Mouse (Mus musculus) limb, embryonic 11.5 days (tissue): Measurements from ENCODE around the gene Afmid. TPM values are rescaled to one million over a fixed set of nuclear protein-coding genes. Genes with fewer than 3 reads are reported as not detected.
A peak's percentile ranks its signal among the peaks of the same experiment; 100 is the strongest.
"Not testable (repeated sequence)": the region's sequence is repeated elsewhere in the genome, so short reads cannot be mapped to it uniquely, and the experiment has no call there.

Experiments used
- ATAC-seq: fragments of 200-750 bp; cut with Nextera tagmentation; 2 replicates; pipeline ENCODE4 v1.8.0; 2017; ENCODE audit warnings: low read depth; ENCODE audit not compliant: insufficient number of reproducible peaks, low FRiP score, low TSS enrichment
- DNase-seq: peaks from one replicate; pipeline ENCODE4 v3.0.0-alpha.2; 2015; ENCODE audit warnings: low spot score
- H3K27ac ChIP-seq: fragments of 300-500 bp; sonication (generic); replicated peaks from 2 replicates; pipeline ENCODE4 v1.5.1; 2014; ENCODE audit warnings: low read depth, mild to moderate bottlenecking, low read length
- H3K27me3 ChIP-seq: fragments of 300-500 bp; sonication (generic); 2 replicates; pipeline ENCODE4 v1.6.1; 2014; ENCODE audit warnings: mild to moderate bottlenecking, low read length, mixed read lengths; ENCODE audit not compliant: control insufficient read depth, insufficient read depth
- H3K36me3 ChIP-seq: fragments of 300-500 bp; sonication (generic); 2 replicates; pipeline ENCODE4 v1.6.1; 2014; ENCODE audit warnings: mild to moderate bottlenecking, low read length, moderate library complexity, mixed read lengths; ENCODE audit not compliant: control insufficient read depth, insufficient read depth
- H3K4me1 ChIP-seq: fragments of 300-500 bp; sonication (generic); 2 replicates; pipeline ENCODE4 v1.6.1; 2014; ENCODE audit warnings: low read length, mixed read lengths; ENCODE audit not compliant: control insufficient read depth, insufficient read depth
- H3K4me2 ChIP-seq: fragments of 300-500 bp; sonication (generic); 2 replicates; pipeline ENCODE4 v1.6.1; 2014; ENCODE audit warnings: low read depth, mild to moderate bottlenecking, moderate library complexity; ENCODE audit not compliant: severe bottlenecking
- H3K4me3 ChIP-seq: fragments of 300-500 bp; sonication (generic); 2 replicates; pipeline ENCODE4 v1.5.1; 2014; ENCODE audit warnings: low read depth, low read length
- H3K9ac ChIP-seq: fragments of 300-500 bp; sonication (generic); 2 replicates; pipeline ENCODE4 v1.6.1; 2014; ENCODE audit warnings: mild to moderate bottlenecking, low read length
- H3K9me3 ChIP-seq: fragments of 300-500 bp; sonication (generic); 2 replicates; pipeline ENCODE4 v1.6.1; 2016; ENCODE audit warnings: low read length; ENCODE audit not compliant: control insufficient read depth
- WGBS: fragments of 180-500 bp; shearing (Covaris S2); extraction: QIAGEN DNeasy Blood & Tissue Kit; methylation state at CpG from one replicate; pipeline ENCODE4 v1.1.7; 2014; 5-methylcytosine and 5-hydroxymethylcytosine counted together
- polyA plus RNA-seq: library from polyadenylated mRNA; unstranded; fragments of >200 nt; fragmentation: Nextera tagmentation; extraction: Ambion mirVana; gene quantifications from 2 replicates; pipeline ENCODE4 v1.2.1, GENCODE M21; 2014

Gene Afmid
- polyA plus RNA-seq, 1 experiment from 2014 or later: 3.2 TPM

GRCm38 (mm10) chr11:117780582-117781111 lies 45.1 kb upstream of the Afmid start:
- peaks cover 2% of the 10 kb centered on the region; the same call in 1 of the 2 replicates for H3K27me3 ChIP-seq
- peak; percentile 88 for DNase-seq
- H3K9me3 ChIP-seq: no peaks in the 10 kb centered on the region
- H3K9ac ChIP-seq: peak overlapping the region; percentile 63; the same call in 1 of the 2 replicates
- peak overlapping the region; percentile 43 for H3K4me3 ChIP-seq
- peak overlapping the region; percentile 99 for H3K4me2 ChIP-seq
- H3K36me3 ChIP-seq: 0 out of 2 replicates have a peak, but pooled peaks cover under 1% of the 10 kb centered on the region
- peaks cover 27% of the 10 kb centered on the region for H3K4me1 ChIP-seq
- peak overlapping the region; percentile 63; the same call in 1 of the 2 replicates for H3K27ac ChIP-seq
- ATAC-seq: peak; percentile 80
- under 1% methylated on average over 19 of the region's 19 CpGs for WGBS

DNA sequence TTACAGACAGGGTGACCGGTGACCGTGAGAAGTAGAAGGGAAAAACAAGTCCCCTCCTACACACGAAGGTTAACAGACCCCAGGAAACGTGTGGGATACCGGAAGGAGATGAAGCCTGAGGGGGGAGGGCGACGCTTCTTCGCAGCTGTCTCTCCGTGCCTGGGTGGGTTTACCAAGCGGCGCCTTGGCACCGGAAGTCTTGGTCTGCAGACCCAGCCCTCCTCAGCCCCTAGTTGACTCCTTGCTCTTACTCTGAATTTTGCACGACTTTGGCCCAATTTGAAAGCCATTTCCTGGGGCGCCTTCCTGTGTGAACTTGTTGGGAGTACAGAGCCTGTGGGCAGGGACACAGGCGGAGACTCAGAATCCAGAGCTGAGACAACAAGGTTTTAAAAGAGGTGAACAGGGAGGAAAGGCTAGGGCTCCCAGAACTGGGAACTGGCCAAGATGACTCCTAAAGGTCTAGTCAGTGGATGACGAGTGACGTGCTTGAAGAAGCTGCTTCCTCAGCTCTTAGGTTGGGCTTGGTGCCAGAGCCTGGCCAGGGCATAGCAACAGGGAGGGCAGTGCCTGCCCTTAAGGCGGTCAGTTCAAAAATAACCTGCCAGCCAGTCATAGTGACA lies 44.4 kb upstream of the Afmid start:
- DNase-seq: peak; percentile 39
- H3K4me1 ChIP-seq: peaks cover 27% of the 10 kb centered on the region
- H3K4me2 ChIP-seq: peak overlapping the region; percentile 99
- no peak for ATAC-seq
- no peaks in the 10 kb centered on the region for H3K36me3 ChIP-seq
- WGBS: 20% methylated on average over 18 of the region's 18 CpGs
- H3K9ac ChIP-seq: no peak overlapping the region
- H3K4me3 ChIP-seq: peak overlapping the region; percentile 2; the same call in 1 of the 2 replicates
- H3K27ac ChIP-seq: peak overlapping the region; percentile 32
- H3K9me3 ChIP-seq: no peaks in the 10 kb centered on the region
- H3K27me3 ChIP-seq: peaks cover 2% of the 10 kb centered on the region; the same call in 1 of the 2 replicates

- Histone ChIP-seq H3K4me1 (peaks cover 29% of the 10 kb centered on the region), H3K4me3 (peak within 1 kb of the TSS; percentile 43), H3K27me3 (peaks cover 2% of the 10 kb centered on the region; the same call in 1 of the 2 replicates), H3K9ac (peak within 1 kb of the TSS; percentile 28; the same call in 1 of the 2 replicates), H3K36me3 (no peaks in the 10 kb centered on the region), H3K27ac (peak within 1 kb of the TSS; percentile 32), H3K9me3 (no peaks in the 10 kb centered on the region), H3K4me2 (peak within 1 kb of the TSS; percentile 99)
- DNase-seq (no peak), ATAC-seq (no peak)
- WGBS: 46% methylated on average over 24 of the region's 24 CpGs
Observed at GRCm38 (mm10) chr11:117781993-117782704, 43.6 kb upstream of the Afmid start, which contains the start of the genes Tmc8 and Tmc6. Gene Tmc8 (plus strand): TSS chr11:117782076. Gene Tmc6 (minus strand): TSS chr11:117782198.

DNA sequence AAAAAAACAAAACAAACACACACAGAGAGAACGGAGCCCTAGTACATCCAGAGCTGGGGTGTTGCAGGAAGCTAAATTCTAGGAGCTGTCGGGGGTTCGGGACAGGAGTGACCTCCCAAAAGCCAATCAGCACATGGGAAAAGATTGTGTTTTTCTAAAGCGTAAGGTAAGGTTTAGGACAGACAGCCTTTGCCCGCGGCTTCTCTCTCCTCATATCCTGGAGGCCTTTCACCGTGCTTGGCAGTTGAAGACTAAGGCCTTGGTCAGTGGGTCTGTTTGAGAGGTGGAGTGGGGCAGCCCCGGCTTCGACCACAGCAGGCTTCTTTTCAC lies 43.1 kb upstream of the Afmid start:
- H3K36me3 ChIP-seq: no peaks in the 10 kb centered on the region
- DNase-seq (no peak), ATAC-seq (no peak)
- 50% methylated on average over 9 of the region's 9 CpGs for WGBS
- peak overlapping the region; percentile 51 for H3K4me2 ChIP-seq
- peaks cover 2% of the 10 kb centered on the region; the same call in 1 of the 2 replicates for H3K27me3 ChIP-seq
- H3K9ac ChIP-seq: 0 out of 2 replicates have a peak overlapping the region, but pooled peaks have one; percentile 28
- peaks cover 29% of the 10 kb centered on the region for H3K4me1 ChIP-seq
- no peaks in the 10 kb centered on the region for H3K9me3 ChIP-seq
- H3K27ac ChIP-seq: no peak overlapping the region
- H3K4me3 ChIP-seq: peak overlapping the region; percentile 16

- no peak overlapping the region for H3K27ac ChIP-seq
- H3K9me3 ChIP-seq: no peaks in the 10 kb centered on the region
- no peaks in the 10 kb centered on the region for H3K36me3 ChIP-seq
- 5% methylated on average over 31 of the region's 31 CpGs for WGBS
- ATAC-seq (no peak), DNase-seq (peak; percentile 86)
- H3K27me3 ChIP-seq: peaks cover 2% of the 10 kb centered on the region; the same call in 1 of the 2 replicates
- H3K4me3 ChIP-seq: peak overlapping the region; percentile 16
- peak overlapping the region; percentile 51 for H3K4me2 ChIP-seq
- H3K4me1 ChIP-seq: peaks cover 29% of the 10 kb centered on the region
- peak overlapping the region; percentile 28; the same call in 1 of the 2 replicates for H3K9ac ChIP-seq
Observed at GRCm38 (mm10) chr11:117783089-117783488, 42.6 kb upstream of the Afmid start.

- peak; percentile 59 for DNase-seq
- Histone ChIP-seq H3K4me1 (peaks cover 24% of the 10 kb centered on the region), H3K4me2 (peak overlapping the region; percentile 51), H3K36me3 (no peaks in the 10 kb centered on the region), H3K27ac (no peak overlapping the region), H3K9me3 (no peaks in the 10 kb centered on the region), H3K9ac (peak overlapping the region; percentile 28; the same call in 1 of the 2 replicates), H3K27me3 (peaks cover 2% of the 10 kb centered on the region; the same call in 1 of the 2 replicates), H3K4me3 (peak overlapping the region; percentile 16; the same call in 1 of the 2 replicates)
- 33% methylated on average over 10 of the region's 10 CpGs for WGBS
- no peak for ATAC-seq
Observed at GRCm38 (mm10) chr11:117783683-117784309, 41.9 kb upstream of the Afmid start.

- H3K4me2 ChIP-seq: no peak overlapping the region
- peaks cover 2% of the 10 kb centered on the region; the same call in 1 of the 2 replicates for H3K27me3 ChIP-seq
- H3K9me3 ChIP-seq: no peaks in the 10 kb centered on the region
- H3K36me3 ChIP-seq: no peaks in the 10 kb centered on the region
- whole genome bisulfite sequencing: 9% methylated on average over 10 of the region's 10 CpGs
- peaks cover 13% of the 10 kb centered on the region for H3K4me1 ChIP-seq
- H3K27ac ChIP-seq: no peak overlapping the region
- no peak overlapping the region for H3K4me3 ChIP-seq
- peak overlapping the region; percentile 43; the same call in 1 of the 2 replicates for H3K9ac ChIP-seq
- no peak for ATAC-seq
- peak; percentile 75 for DNase-seq
Observed at GRCm38 (mm10) chr11:117786294-117786693, 39.4 kb upstream of the Afmid start.

DNA sequence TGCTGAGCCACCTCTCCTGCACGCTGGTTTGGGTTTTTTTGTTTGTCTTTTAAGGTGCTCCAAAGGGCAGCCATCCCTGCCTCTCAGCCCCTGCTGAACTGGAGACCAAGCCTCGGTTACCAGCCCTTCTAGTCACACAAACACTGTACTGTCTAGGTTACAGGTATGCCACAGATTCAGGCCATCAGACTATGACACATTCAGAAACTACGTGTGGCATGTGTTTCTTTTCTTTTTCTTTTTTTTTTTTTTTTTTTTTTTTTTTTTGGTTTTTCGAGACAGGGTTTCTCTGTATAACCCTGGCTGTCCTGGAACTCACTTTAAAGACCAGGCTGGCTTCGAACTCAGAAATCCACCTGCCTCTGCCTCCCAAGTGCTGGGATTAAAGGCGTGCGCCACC lies 37.2 kb upstream of the Afmid start:
- 88% methylated on average over 7 of the region's 7 CpGs for WGBS

More for the DNA sequence above, 37.2 kb upstream of the Afmid start:
- not testable (repeated sequence) for DNase-seq, H3K27me3 ChIP-seq, H3K36me3 ChIP-seq, H3K27ac ChIP-seq, ATAC-seq, H3K9ac ChIP-seq, H3K4me2 ChIP-seq, H3K9me3 ChIP-seq, H3K4me3 ChIP-seq
- peaks cover 14% of the 10 kb centered on the region; the same call in 1 of the 2 replicates for H3K4me1 ChIP-seq
